Mouse (Mus musculus): ENCODE results near the gene Otop3. TPM values are rescaled to one million over a fixed set of nuclear protein-coding genes. Genes with fewer than 3 reads are reported as not detected.

Otop3 gene
- polyA plus RNA-seq, 1 experiment from 2014 or later, result not detected

DNA sequence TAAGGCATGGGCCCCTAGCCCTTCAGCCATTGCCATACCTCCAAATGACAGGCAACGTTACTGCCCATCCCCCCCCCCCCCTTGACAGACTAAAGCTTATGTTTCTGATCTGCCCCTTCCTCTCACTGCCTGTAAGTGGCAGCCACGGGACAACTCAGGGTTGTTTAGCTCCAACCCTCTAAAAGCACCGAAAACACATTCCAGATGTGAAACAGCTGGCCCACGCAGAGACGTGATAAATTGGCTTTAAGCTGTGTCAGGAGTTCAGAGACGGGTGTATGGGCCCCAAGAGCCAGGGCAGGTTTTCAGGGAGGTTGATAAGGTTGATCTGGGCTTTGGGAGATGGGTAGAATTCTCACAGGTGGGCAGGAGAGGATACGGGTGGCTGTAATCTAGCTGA lies 11.0 kb downstream of the Otop3 start:
- H3K27ac ChIP-seq, result no peak overlapping the region
- H3K36me3 ChIP-seq, result no peaks in the 10 kb centered on the region
- H3K4me2 ChIP-seq, result no peak overlapping the region
- H3K9ac ChIP-seq, result no peak overlapping the region
- no peak overlapping the region for H3K4me3 ChIP-seq
- peaks cover 16% of the 10 kb centered on the region for H3K4me1 ChIP-seq
- 33% methylated on average over 7 of the region's 7 CpGs for WGBS (ENCODE audit: insufficient replicate concordance)
- H3K9me3 ChIP-seq (replicated peaks), result no peaks in the 10 kb centered on the region
- ATAC-seq, result no peak
- H3K27me3 ChIP-seq (replicated peaks), result peaks cover 90% of the 10 kb centered on the region

DNA sequence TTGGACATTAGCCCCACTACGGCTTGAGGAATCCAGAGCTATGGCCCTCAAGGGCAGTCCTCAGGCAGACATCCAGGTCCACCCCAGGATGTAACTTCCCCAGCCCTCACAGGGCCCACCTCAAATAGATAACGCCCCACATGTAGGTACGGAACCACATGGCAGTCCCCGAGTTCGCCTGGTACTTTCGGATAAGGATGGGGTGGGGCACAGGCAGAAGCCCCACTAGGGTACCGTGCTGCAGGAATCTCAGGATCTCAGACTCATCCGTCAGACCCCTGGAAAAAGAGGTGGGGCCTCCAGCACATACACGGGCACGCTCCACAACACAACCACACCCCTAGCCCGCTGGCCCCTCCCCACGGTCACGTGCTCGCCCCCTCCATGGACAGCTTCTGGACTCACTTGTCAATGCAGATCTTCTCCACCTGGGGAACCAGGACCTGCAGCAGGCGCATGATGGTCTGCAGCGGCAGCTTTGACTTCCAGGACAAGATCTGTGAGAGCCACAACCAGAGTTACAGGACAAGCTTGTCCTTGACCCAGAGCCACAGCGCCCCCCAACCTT lies 14.2 kb downstream of the Otop3 start:
- peaks cover 16% of the 10 kb centered on the region for H3K4me1 ChIP-seq
- peak; percentile 45 for ATAC-seq
- 0 out of 2 replicates have a peak overlapping the region, but pooled peaks have one; percentile 20 for H3K4me2 ChIP-seq
- H3K27me3 ChIP-seq (replicated peaks), result peaks cover 95% of the 10 kb centered on the region
- H3K9ac ChIP-seq, result no peak overlapping the region
- WGBS (ENCODE audit: insufficient replicate concordance), result 28% methylated on average over 17 of the region's 17 CpGs
- no peaks in the 10 kb centered on the region for H3K9me3 ChIP-seq (replicated peaks)
- no peaks in the 10 kb centered on the region for H3K36me3 ChIP-seq
- H3K4me3 ChIP-seq, result no peak overlapping the region
- no peak overlapping the region for H3K27ac ChIP-seq

- H3K27me3 ChIP-seq (replicated peaks), result peaks cover 88% of the 10 kb centered on the region
- ATAC-seq, result peak; percentile 46; the same call in 1 of the 2 replicates
- H3K9me3 ChIP-seq (replicated peaks), result no peaks in the 10 kb centered on the region
- H3K4me3 ChIP-seq, result no peak overlapping the region
- peaks cover 16% of the 10 kb centered on the region for H3K4me1 ChIP-seq
- 25% methylated on average over 4 of the region's 4 CpGs for WGBS (ENCODE audit: insufficient replicate concordance)
- H3K9ac ChIP-seq, result no peak overlapping the region
- no peak overlapping the region for H3K4me2 ChIP-seq
- no peak overlapping the region for H3K27ac ChIP-seq
- no peaks in the 10 kb centered on the region for H3K36me3 ChIP-seq
Observed at GRCm38 (mm10) chr11:115349976-115350375, 15.4 kb downstream of the Otop3 start.

GRCm38 (mm10) chr11:115353375-115353774 lies 18.8 kb downstream of the Otop3 start:
- H3K27me3 ChIP-seq (replicated peaks), result peaks cover 82% of the 10 kb centered on the region
- H3K9ac ChIP-seq, result no peak overlapping the region
- H3K27ac ChIP-seq, result no peak overlapping the region
- H3K4me1 ChIP-seq, result peaks cover 9% of the 10 kb centered on the region
- 74% methylated on average over 5 of the region's 5 CpGs for WGBS (ENCODE audit: insufficient replicate concordance)
- H3K36me3 ChIP-seq, result no peaks in the 10 kb centered on the region
- ATAC-seq, result no peak
- H3K9me3 ChIP-seq (replicated peaks), result no peaks in the 10 kb centered on the region
- no peak overlapping the region for H3K4me2 ChIP-seq
- no peak overlapping the region for H3K4me3 ChIP-seq

- no peak overlapping the region for H3K9ac ChIP-seq
- 4% methylated on average over 8 of the region's 8 CpGs for WGBS (ENCODE audit: insufficient replicate concordance)
- ATAC-seq, result no peak
- no peak overlapping the region for H3K4me3 ChIP-seq
- no peaks in the 10 kb centered on the region for H3K36me3 ChIP-seq
- H3K27me3 ChIP-seq (replicated peaks), result peaks cover 80% of the 10 kb centered on the region
- H3K4me1 ChIP-seq, result peaks cover 5% of the 10 kb centered on the region; the same call in 1 of the 2 replicates
- H3K4me2 ChIP-seq, result no peak overlapping the region
- H3K9me3 ChIP-seq (replicated peaks), result no peaks in the 10 kb centered on the region
- H3K27ac ChIP-seq, result no peak overlapping the region
Observed at GRCm38 (mm10) chr11:115354183-115354582, 19.7 kb downstream of the Otop3 start.

DNA sequence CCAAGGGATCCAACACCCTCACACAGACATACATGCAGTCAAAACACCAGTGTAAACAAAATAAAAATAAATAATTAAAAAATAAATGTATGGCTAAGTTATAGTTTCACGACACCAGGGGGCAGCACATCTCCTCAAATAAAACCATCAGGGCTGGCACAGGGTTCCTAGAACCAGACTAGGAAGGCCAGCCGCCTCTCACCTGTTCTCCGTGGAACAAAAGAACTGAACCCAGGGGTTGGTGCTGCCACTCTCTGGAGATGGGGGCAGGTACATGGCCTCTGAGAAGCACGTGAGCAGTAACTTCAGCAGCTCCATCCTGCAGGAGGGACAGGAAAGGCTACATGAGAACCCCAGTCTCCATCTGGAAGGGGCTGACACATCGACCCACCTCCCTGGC lies 23.9 kb downstream of the Otop3 start:
- H3K27ac ChIP-seq, result no peak overlapping the region
- peaks cover 59% of the 10 kb centered on the region for H3K27me3 ChIP-seq (replicated peaks)
- no peaks in the 10 kb centered on the region for H3K36me3 ChIP-seq
- WGBS (ENCODE audit: insufficient replicate concordance), result 13% methylated on average over 5 of the region's 5 CpGs
- 0 out of 2 replicates have a peak, but pooled peaks cover 4% of the 10 kb centered on the region for H3K4me1 ChIP-seq
- no peaks in the 10 kb centered on the region for H3K9me3 ChIP-seq (replicated peaks)
- ATAC-seq, result no peak
- H3K4me3 ChIP-seq, result no peak overlapping the region
- no peak overlapping the region for H3K4me2 ChIP-seq
- H3K9ac ChIP-seq, result no peak overlapping the region

- 48% methylated on average over 3 of the region's 3 CpGs for WGBS (ENCODE audit: insufficient replicate concordance)
- 0 out of 2 replicates have a peak, but pooled peaks have one; percentile 25 for ATAC-seq
- Histone ChIP-seq H3K27ac (no peak overlapping the region), H3K4me1 (0 out of 2 replicates have a peak, but pooled peaks cover 4% of the 10 kb centered on the region), H3K9me3 (replicated peaks) (no peaks in the 10 kb centered on the region), H3K9ac (no peak overlapping the region), H3K4me2 (no peak overlapping the region), H3K4me3 (no peak overlapping the region), H3K27me3 (replicated peaks) (peaks cover 65% of the 10 kb centered on the region), H3K36me3 (no peaks in the 10 kb centered on the region)
Observed at GRCm38 (mm10) chr11:115359293-115359692, 24.8 kb downstream of the Otop3 start.

- 0 out of 2 replicates have a peak, but pooled peaks cover 4% of the 10 kb centered on the region for H3K4me1 ChIP-seq
- H3K36me3 ChIP-seq, result no peaks in the 10 kb centered on the region
- 53% methylated on average over 6 of the region's 6 CpGs for WGBS (ENCODE audit: insufficient replicate concordance)
- 0 out of 2 replicates have a peak, but pooled peaks have one; percentile 3 for ATAC-seq
- no peak overlapping the region for H3K27ac ChIP-seq
- no peak overlapping the region for H3K9ac ChIP-seq
- H3K4me2 ChIP-seq, result no peak overlapping the region
- no peak overlapping the region for H3K4me3 ChIP-seq
- peaks cover 65% of the 10 kb centered on the region for H3K27me3 ChIP-seq (replicated peaks)
- no peaks in the 10 kb centered on the region for H3K9me3 ChIP-seq (replicated peaks)
Observed at GRCm38 (mm10) chr11:115359726-115360125, 25.2 kb downstream of the Otop3 start.

DNA sequence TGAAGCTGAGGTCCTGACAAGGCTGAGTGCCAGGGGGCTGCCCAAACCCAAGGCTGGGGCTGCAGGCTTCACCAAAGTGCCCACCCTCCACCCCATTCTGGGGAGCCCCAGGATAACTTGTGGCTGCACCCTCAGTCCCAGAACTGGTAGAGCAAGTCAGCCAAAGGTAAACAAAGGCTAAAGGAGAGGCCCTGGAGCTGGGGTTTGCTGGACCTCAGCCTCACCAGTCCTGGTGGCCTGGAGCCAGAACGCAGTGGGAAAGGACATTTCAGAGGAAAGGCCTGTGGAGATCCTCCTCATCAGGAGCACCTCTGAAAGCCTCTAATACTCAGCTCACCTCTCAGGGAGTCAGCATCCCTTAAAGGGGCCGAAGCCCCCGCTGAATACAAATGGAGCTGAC lies 29.6 kb downstream of the Otop3 start:
- H3K4me3 ChIP-seq, result no peak overlapping the region
- H3K4me1 ChIP-seq, result peaks cover 11% of the 10 kb centered on the region
- no peaks in the 10 kb centered on the region for H3K36me3 ChIP-seq
- WGBS (ENCODE audit: insufficient replicate concordance), result 81% methylated on average over 3 of the region's 3 CpGs
- H3K27ac ChIP-seq, result no peak overlapping the region
- no peaks in the 10 kb centered on the region for H3K9me3 ChIP-seq (replicated peaks)
- peaks cover 74% of the 10 kb centered on the region for H3K27me3 ChIP-seq (replicated peaks)
- no peak overlapping the region for H3K9ac ChIP-seq
- no peak overlapping the region for H3K4me2 ChIP-seq
- ATAC-seq, result no peak

DNA sequence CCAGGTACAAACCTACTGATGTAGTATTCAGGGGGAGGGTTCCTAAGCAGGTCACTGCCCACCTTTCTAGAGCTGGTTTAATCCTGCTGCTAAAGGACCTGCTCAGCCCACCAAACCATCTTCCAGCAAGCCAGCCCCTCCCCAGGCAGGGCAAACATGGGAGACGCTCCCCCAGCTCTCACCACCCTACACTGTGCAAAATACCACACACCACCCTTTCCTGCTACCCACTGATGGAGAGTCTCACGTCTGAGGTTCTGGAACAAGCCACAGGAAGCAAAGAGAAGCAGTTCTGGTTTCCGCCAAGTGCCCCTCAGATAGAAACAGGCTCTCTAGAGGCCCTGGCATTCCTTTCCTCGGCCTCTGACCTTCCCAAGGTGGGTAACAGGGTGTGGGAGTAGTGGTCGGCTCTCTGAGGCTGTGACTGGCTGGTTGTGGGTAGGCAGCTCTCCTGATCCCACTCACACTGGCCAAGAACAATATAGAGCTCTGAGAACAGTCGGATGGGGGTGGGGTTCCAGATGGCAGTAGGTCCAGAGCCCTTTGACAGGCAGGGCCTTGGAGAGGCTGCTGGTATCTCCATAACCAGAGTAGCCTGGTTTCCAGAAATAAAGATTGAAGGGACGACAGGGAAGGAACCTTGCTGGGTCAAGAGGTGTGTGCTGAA lies 31.6 kb downstream of the Otop3 start:
- no peak overlapping the region for H3K9ac ChIP-seq
- no peak overlapping the region for H3K4me2 ChIP-seq
- no peak overlapping the region for H3K4me3 ChIP-seq
- no peak for ATAC-seq
- peaks cover 11% of the 10 kb centered on the region for H3K4me1 ChIP-seq
- H3K27me3 ChIP-seq (replicated peaks), result peaks cover 87% of the 10 kb centered on the region
- H3K27ac ChIP-seq, result no peak overlapping the region
- no peaks in the 10 kb centered on the region for H3K36me3 ChIP-seq
- H3K9me3 ChIP-seq (replicated peaks), result no peaks in the 10 kb centered on the region
- 27% methylated on average over 7 of the region's 7 CpGs for WGBS (ENCODE audit: insufficient replicate concordance)

DNA sequence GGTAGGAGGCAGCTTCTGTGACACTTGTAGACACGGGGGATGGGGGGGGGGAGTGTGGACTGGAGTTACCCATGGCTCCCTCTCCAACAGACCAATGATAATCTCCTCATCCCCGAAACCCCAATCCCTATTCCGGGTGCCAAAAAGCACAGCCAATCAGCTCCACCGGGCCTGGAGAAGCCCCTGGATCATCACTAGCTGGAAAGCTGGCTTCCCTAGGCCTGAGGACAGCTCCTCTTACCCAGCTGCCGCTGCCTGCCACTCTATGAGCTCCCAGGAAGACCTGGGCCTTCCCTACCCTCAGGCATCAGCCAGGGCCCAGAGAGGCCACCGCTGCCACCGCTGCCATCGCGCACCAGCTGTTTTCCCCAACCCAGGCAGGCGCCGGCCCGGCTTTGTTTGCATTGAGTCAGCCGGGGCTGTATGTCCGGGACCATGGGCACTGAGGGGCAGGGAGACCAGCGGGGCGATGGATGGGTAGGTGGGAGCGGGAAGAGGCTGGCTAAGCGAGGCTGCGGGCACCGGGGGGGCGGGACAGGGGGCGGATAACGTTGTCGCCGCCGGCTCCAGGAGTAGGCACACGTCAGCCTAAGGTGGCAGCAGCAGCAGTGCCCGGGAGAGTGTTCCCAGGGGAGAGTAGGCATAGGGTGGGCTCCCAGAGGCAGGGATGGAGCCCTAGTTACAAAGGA lies 32.3 kb downstream of the Otop3 start:
- 0 out of 2 replicates have a peak overlapping the region, but pooled peaks have one; percentile 39 for H3K9ac ChIP-seq

DNA sequence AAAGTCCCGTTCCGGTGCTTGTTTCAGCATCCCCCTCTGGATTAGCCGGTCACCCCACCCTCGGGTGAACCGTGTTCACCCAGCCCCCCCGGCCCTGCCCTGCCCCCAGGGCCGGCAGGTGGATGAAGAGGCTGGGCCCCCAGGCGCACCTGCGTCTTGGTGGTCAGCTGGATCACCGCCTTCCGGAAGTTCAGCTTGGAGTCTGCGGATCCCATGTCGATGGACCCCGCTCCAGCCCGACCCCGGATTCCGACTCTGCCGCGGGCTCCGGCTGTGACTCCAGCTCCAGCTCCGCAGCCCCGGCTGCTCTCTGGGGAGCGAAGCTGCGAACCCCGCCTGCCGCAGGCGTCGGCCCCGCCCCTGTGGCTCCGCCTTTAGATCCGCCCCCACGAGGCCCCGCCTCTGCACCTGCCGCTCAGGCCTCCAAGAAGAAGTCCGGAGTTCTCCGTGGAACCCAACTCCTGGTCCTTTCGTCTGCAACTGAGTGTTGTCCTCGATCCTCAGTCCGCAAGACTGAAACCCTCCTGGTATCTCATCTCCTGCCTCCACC lies 32.9 kb downstream of the Otop3 start, which contains the start of gene Hid1:
Gene Hid1 (minus strand): TSS at position 362 of the 550 bp plus-strand sequence.
- Histone ChIP-seq H3K9ac (peak within 1 kb of the TSS; percentile 39; the same call in 1 of the 2 replicates), H3K4me3 (peak within 1 kb of the TSS; percentile 42), H3K27ac (no peak within 1 kb of the TSS), H3K27me3 (replicated peaks) (peaks cover 88% of the 10 kb centered on the region), H3K9me3 (replicated peaks) (no peaks in the 10 kb centered on the region), H3K4me1 (peaks cover 11% of the 10 kb centered on the region), H3K36me3 (no peaks in the 10 kb centered on the region), H3K4me2 (peak within 1 kb of the TSS; percentile 71)
- ATAC-seq, result peak; percentile 71
- under 1% methylated on average over 39 of the region's 39 CpGs for WGBS (ENCODE audit: insufficient replicate concordance)

More for the DNA sequence above, 32.3 kb downstream of the Otop3 start:
- no peaks in the 10 kb centered on the region for H3K9me3 ChIP-seq (replicated peaks)
- H3K27me3 ChIP-seq (replicated peaks), result peaks cover 87% of the 10 kb centered on the region
- 8% methylated on average over 28 of the region's 28 CpGs for WGBS (ENCODE audit: insufficient replicate concordance)
- H3K27ac ChIP-seq, result no peak overlapping the region
- 0 out of 2 replicates have a peak, but pooled peaks have one; percentile 20 for ATAC-seq
- H3K4me1 ChIP-seq, result peaks cover 11% of the 10 kb centered on the region
- H3K4me2 ChIP-seq, result peak overlapping the region; percentile 71
- no peaks in the 10 kb centered on the region for H3K36me3 ChIP-seq
- peak overlapping the region; percentile 42 for H3K4me3 ChIP-seq
